Mouse (Mus musculus) megakaryocyte, embryonic 14.5 days (primary cell): ENCODE data around the gene Rplp1.

Source experiments
- FLI1 ChIP-seq: IDR thresholded peaks from 2 replicates; pipeline ENCODE4 v1.6.1; 2012; ENCODE audit warnings: low read length, inconsistent platforms, mixed read lengths
- GATA1 ChIP-seq: IDR thresholded peaks from 3 replicates; pipeline ENCODE4 v1.6.1; 2012; ENCODE audit warnings: mixed read lengths, low read length, inconsistent platforms, borderline replicate concordance

DNA sequence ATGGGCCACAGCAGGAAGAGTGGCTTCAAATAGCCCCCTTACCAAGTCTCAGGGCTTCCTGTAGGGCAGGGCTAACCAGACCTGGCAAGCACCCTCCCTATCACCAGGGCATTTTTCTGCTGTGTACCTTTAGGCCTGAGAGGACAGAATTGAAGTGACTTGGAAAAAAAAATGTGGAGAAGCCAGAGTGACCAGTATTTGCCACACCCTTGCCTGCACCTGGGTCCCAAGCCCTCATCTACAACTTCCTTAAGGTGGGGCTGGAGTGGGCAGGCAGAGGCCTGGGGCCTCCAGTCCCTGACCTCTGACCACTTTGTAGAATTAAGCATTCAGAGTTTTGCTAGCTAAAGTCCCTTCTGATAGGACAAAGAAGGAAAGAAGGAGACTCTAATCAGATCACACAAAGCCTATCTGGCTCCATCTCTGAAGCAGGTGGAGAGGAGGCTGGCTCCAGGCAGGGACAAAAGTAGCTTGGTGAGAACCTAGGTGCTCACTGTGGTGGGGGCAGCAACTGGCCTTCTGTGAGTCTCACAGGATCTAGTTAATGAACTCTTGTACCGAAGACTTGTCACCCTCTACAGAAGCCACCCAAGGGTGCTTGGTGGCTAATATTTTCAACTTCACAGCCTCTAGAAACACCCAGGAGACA is 45.7 kb upstream of the Rplp1 start:
- no peak for TF ChIP-seq GATA1
- no peak for TF ChIP-seq FLI1
